Mouse (Mus musculus): Measurements from ENCODE around the gene Rpl36al.
"Not testable (repeated sequence)": the region's sequence is repeated elsewhere in the genome, so short reads cannot be mapped to it uniquely, and the experiment has no call there.

Gene Rpl36al

GRCm38 (mm10) chr12:69192637-69193036 lies 8.8 kb upstream of the Rpl36al start:
- no peak for DNase-seq

GRCm38 (mm10) chr12:69191396-69191795 lies 7.5 kb upstream of the Rpl36al start:
- no peak for DNase-seq

GRCm38 (mm10) chr12:69190522-69190921 lies 6.6 kb upstream of the Rpl36al start:
- DNase-seq: no peak

- no peak for DNase-seq
Observed at GRCm38 (mm10) chr12:69190074-69190473, 6.2 kb upstream of the Rpl36al start.

- DNase-seq: no peak
Observed at GRCm38 (mm10) chr12:69186811-69187471, 3.1 kb upstream of the Rpl36al start.

- DNase-seq: no peak
Observed at GRCm38 (mm10) chr12:69185371-69185770, 1.5 kb upstream of the Rpl36al start.

GRCm38 (mm10) chr12:69184342-69185295 lies 736 bp upstream of the Rpl36al start:
- peak; percentile 63 for DNase-seq

GRCm38 (mm10) chr12:69181800-69182199 lies 2.1 kb downstream of the Rpl36al start:
- DNase-seq: no peak

GRCm38 (mm10) chr12:69179371-69179770 lies 4.5 kb downstream of the Rpl36al start:
- DNase-seq: no peak

GRCm38 (mm10) chr12:69177526-69177925 lies 6.4 kb downstream of the Rpl36al start:
- DNase-seq: no peak

GRCm38 (mm10) chr12:69175975-69176374 lies 7.9 kb downstream of the Rpl36al start:
- no peak for DNase-seq

GRCm38 (mm10) chr12:69171307-69171706 lies 12.6 kb downstream of the Rpl36al start:
- DNase-seq: no peak

GRCm38 (mm10) chr12:69168461-69169106 lies 15.3 kb downstream of the Rpl36al start, which contains the start of gene Lrr1:
Gene Lrr1, plus strand, starts transcription at chr12:69168814.
- DNase-seq: peak; percentile 77

- no peak for DNase-seq
Observed at GRCm38 (mm10) chr12:69167656-69168460, 16.0 kb downstream of the Rpl36al start.

- not testable (repeated sequence) for DNase-seq
Observed at GRCm38 (mm10) chr12:69166861-69167581, 16.9 kb downstream of the Rpl36al start.

GRCm38 (mm10) chr12:69164904-69165303 lies 19.0 kb downstream of the Rpl36al start:
- no peak for DNase-seq

- DNase-seq: not testable (repeated sequence)
Observed at GRCm38 (mm10) chr12:69163586-69163985, 20.3 kb downstream of the Rpl36al start.

- DNase-seq: not testable (repeated sequence)
Observed at GRCm38 (mm10) chr12:69160677-69161076, 23.2 kb downstream of the Rpl36al start.

GRCm38 (mm10) chr12:69159578-69159940 lies 24.3 kb downstream of the Rpl36al start:
- no peak for DNase-seq

GRCm38 (mm10) chr12:69158765-69159577 lies 24.9 kb downstream of the Rpl36al start, which contains the start of gene Rps29:
Gene Rps29, minus strand, starts transcription at chr12:69159186.
- DNase-seq: peak; percentile 98

- DNase-seq: no peak
Observed at GRCm38 (mm10) chr12:69158366-69158764, 25.5 kb downstream of the Rpl36al start.
